Mouse (Mus musculus) lung, postnatal 0 days (tissue): ENCODE measurements at regions not wholly inside any gene's neighbourhood (a gene's known extent, or its start where the extent isn't known, plus 50 kb on each side); places are given as distances from the start of the nearest gene placed in this dataset.

Source experiments
- CTCF ChIP-seq: IDR thresholded peaks from 2 replicates; pipeline ENCODE4 v1.5.1; 2016; ENCODE audit warnings: antibody characterized with exemption, mild to moderate bottlenecking
- EP300 ChIP-seq: IDR thresholded peaks from 2 replicates; pipeline ENCODE4 v1.6.1; 2016; ENCODE audit warnings: antibody characterized with exemption, mild to moderate bottlenecking, control low read depth

- TF ChIP-seq CTCF, result no peak
- no peak for TF ChIP-seq EP300
These were observed 177.0 kb upstream of the Gnaz start for GRCm38 (mm10) chr10:74789987-74790386.
